Mouse (Mus musculus): ENCODE results near the gene Zhx3. TPM values are rescaled to one million over a fixed set of nuclear protein-coding genes. Genes with fewer than 3 reads are reported as not detected.

The Zhx3 gene
- polyA plus RNA-seq, 1 experiment from 2014 or later = 11.1 TPM

DNA sequence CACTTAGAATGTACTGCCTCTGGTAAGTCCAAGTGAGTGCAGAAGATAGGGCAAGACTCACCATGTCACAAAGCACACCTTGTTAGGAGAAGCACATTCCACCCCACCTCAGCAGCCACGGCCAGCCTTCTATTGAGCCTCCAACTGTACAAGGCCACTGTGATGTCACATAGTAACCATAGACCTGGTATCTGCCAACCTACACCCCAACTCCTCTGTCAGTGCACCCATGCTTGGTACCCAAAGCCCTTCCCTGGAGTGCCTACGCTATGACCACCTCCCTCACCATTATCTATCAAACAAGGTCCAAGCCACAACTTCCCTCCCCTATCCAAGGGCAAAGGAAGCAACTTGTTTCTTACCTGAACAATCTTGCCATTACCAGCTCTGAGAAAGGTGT, 103.8 kb downstream of the Zhx3 start:
- Histone ChIP-seq H3K27ac (replicated peaks; ENCODE audit: low read depth, low read length) (no peak overlapping the region), H3K27me3 (replicated peaks; ENCODE audit: control insufficient read depth, insufficient read depth, low read length) (no peaks in the 10 kb centered on the region), H3K4me1 (ENCODE audit: control insufficient read depth, insufficient read depth, low read length) (no peaks in the 10 kb centered on the region), H3K9ac (ENCODE audit: low read depth, low read length) (no peak overlapping the region), H3K4me2 (ENCODE audit: low read depth, low read length) (no peak overlapping the region), H3K4me3 (ENCODE audit: low read depth, low read length) (no peak overlapping the region), H3K9me3 (ENCODE audit: control insufficient read depth, low read length) (no peaks in the 10 kb centered on the region), H3K36me3 (ENCODE audit: control insufficient read depth, insufficient read depth, low read length) (peaks cover 45% of the 10 kb centered on the region; the same call in 1 of the 2 replicates)
- ATAC-seq (ENCODE audit: low read depth) (no peak), DNase-seq (ENCODE audit: low spot score) (no peak)
- WGBS = 92% methylated on average over 2 of the region's 2 CpGs

DNA sequence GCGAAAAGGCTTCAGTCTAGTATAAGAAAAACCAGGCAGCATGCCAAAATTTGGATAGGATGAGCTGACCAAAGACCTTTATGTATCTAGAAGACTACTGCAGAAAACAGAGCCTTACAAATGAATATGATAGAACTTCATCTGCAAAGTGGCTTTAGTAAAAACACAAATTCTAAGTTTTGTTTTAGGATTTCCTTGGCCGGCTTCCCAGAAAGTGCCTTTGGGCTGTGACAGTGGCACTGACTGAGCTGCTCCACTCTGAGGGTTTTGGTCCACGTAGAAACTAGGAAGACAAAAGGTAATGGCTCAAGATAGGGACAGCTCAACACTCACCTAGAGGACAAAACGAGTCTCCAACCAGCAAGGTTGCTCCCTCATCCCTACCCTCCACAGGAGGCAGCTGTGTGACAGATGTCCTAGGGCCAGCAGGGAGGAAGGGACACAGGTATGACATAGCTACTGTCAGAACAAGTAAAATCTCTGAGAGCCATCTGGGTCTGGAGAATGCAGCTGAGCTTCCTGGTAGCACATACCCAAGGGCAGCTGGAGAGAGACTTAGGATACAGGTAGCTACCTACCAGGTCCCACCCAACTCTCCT, 104.6 kb downstream of the Zhx3 start:
- Histone ChIP-seq H3K9me3 (ENCODE audit: control insufficient read depth, low read length) (no peaks in the 10 kb centered on the region), H3K36me3 (ENCODE audit: control insufficient read depth, insufficient read depth, low read length) (peaks cover 53% of the 10 kb centered on the region), H3K27me3 (replicated peaks; ENCODE audit: control insufficient read depth, insufficient read depth, low read length) (no peaks in the 10 kb centered on the region), H3K4me1 (ENCODE audit: control insufficient read depth, insufficient read depth, low read length) (no peaks in the 10 kb centered on the region), H3K27ac (replicated peaks; ENCODE audit: low read depth, low read length) (no peak overlapping the region), H3K9ac (ENCODE audit: low read depth, low read length) (no peak overlapping the region), H3K4me3 (ENCODE audit: low read depth, low read length) (no peak overlapping the region), H3K4me2 (ENCODE audit: low read depth, low read length) (no peak overlapping the region)
- 78% methylated on average over 4 of the region's 4 CpGs for WGBS
- ATAC-seq (ENCODE audit: low read depth) = no peak
- no peak for DNase-seq (ENCODE audit: low spot score)

DNA sequence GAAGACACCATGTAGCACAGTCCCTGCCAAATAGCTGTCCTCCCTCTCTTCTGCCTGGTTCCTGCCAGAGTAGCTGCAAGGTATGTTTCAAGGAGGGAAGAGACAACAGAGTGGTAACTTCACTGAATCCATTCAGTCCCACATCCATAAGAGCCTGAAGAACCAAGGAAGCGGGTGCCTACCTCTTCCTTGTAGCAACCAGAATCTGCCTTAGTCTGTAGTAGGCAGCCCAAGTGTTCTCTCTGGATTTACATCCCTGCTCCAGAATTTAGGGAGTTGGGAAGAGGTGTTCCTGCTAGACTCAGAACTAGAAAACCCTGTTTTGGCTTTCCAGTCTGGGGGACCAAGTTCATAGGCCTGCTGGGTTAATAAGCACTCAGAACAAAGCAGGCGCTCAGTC, 105.6 kb downstream of the Zhx3 start:
- H3K4me2 ChIP-seq (ENCODE audit: low read depth, low read length) = no peak overlapping the region
- WGBS = 89% methylated on average over 2 of the region's 2 CpGs
- DNase-seq (ENCODE audit: low spot score) (no peak), ATAC-seq (ENCODE audit: low read depth) (no peak)
- H3K9ac ChIP-seq (ENCODE audit: low read depth, low read length) = no peak overlapping the region
- no peaks in the 10 kb centered on the region for H3K9me3 ChIP-seq (ENCODE audit: control insufficient read depth, low read length)
- no peak overlapping the region for H3K4me3 ChIP-seq (ENCODE audit: low read depth, low read length)
- no peaks in the 10 kb centered on the region for H3K4me1 ChIP-seq (ENCODE audit: control insufficient read depth, insufficient read depth, low read length)
- no peaks in the 10 kb centered on the region for H3K27me3 ChIP-seq (replicated peaks; ENCODE audit: control insufficient read depth, insufficient read depth, low read length)
- no peak overlapping the region for H3K27ac ChIP-seq (replicated peaks; ENCODE audit: low read depth, low read length)
- peaks cover 63% of the 10 kb centered on the region for H3K36me3 ChIP-seq (ENCODE audit: control insufficient read depth, insufficient read depth, low read length)

DNA sequence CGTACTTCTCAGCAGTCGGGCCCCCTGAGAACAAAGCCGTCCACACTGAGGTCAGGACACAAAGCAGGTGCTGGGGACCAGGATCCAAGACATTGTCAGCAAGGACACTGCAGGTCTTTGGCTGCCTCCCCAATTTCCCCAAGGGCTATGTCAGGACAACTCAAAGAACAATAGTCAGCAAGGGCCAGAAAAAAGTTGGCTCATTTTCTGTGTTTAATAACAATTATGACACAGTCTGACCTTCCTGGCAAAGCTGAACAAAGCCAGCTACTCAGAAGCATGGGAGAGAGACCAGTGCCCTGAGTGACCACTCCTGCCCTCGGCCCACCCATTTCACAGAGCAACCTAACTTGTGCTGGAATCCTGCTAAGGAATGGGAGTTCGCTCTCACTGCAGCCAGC, 106.4 kb downstream of the Zhx3 start:
- WGBS = 73% methylated on average over 5 of the region's 5 CpGs
- no peak overlapping the region for H3K27ac ChIP-seq (replicated peaks; ENCODE audit: low read depth, low read length)
- no peak overlapping the region for H3K4me3 ChIP-seq (ENCODE audit: low read depth, low read length)
- 0 out of 2 replicates have a peak, but pooled peaks have one; percentile 27 for ATAC-seq (ENCODE audit: low read depth)
- no peak overlapping the region for H3K9ac ChIP-seq (ENCODE audit: low read depth, low read length)
- peaks cover 70% of the 10 kb centered on the region for H3K36me3 ChIP-seq (ENCODE audit: control insufficient read depth, insufficient read depth, low read length)
- no peaks in the 10 kb centered on the region for H3K27me3 ChIP-seq (replicated peaks; ENCODE audit: control insufficient read depth, insufficient read depth, low read length)
- H3K4me2 ChIP-seq (ENCODE audit: low read depth, low read length) = no peak overlapping the region
- DNase-seq (ENCODE audit: low spot score) = no peak
- no peaks in the 10 kb centered on the region for H3K4me1 ChIP-seq (ENCODE audit: control insufficient read depth, insufficient read depth, low read length)
- H3K9me3 ChIP-seq (ENCODE audit: control insufficient read depth, low read length) = no peaks in the 10 kb centered on the region

DNA sequence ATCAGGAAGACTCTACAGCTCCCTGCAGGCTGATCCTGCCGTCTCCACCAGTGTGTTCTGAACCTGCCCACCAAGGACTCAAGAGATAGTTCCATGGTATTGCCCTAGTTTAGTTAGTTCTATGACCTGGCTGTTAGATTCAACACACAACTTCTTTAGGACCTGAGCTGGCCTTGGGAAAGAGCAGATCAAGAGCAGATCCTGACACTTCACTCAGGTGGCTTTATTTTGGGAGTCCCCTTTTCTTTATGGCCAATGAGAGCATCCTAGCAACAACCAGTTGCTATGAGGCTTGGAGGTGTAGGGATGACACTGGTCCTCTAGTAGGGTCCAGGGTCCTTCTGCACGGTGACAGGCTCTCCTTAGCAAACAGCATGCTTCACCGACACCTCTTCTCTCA, 107.7 kb downstream of the Zhx3 start:
- H3K27ac ChIP-seq (replicated peaks; ENCODE audit: low read depth, low read length) = no peak overlapping the region
- H3K27me3 ChIP-seq (replicated peaks; ENCODE audit: control insufficient read depth, insufficient read depth, low read length) = no peaks in the 10 kb centered on the region
- no peaks in the 10 kb centered on the region for H3K9me3 ChIP-seq (ENCODE audit: control insufficient read depth, low read length)
- 80% methylated on average over 3 of the region's 3 CpGs for WGBS
- no peaks in the 10 kb centered on the region for H3K4me1 ChIP-seq (ENCODE audit: control insufficient read depth, insufficient read depth, low read length)
- ATAC-seq (ENCODE audit: low read depth) = no peak
- no peak overlapping the region for H3K4me3 ChIP-seq (ENCODE audit: low read depth, low read length)
- peaks cover 76% of the 10 kb centered on the region for H3K36me3 ChIP-seq (ENCODE audit: control insufficient read depth, insufficient read depth, low read length)
- H3K9ac ChIP-seq (ENCODE audit: low read depth, low read length) = no peak overlapping the region
- no peak for DNase-seq (ENCODE audit: low spot score)
- H3K4me2 ChIP-seq (ENCODE audit: low read depth, low read length) = no peak overlapping the region

DNA sequence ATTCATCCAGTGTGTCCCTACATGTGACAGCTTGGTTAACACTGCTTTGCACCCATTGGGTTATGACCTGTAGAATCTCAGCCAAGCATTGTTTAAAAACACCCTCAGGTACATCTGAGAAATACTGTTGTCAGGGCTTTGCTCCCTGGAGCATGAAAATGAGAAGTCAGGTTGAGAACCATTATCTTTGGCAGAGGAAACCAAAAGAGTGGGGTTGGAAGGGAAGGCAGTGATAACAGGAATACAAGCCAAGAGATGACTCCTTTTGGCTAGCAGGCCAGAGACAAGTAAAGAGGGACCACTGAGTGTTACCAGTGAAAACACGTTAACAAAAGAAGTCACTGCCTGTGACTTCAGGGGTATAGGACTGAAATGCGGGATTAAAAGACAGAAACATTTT, 108.4 kb downstream of the Zhx3 start:
- Histone ChIP-seq H3K27me3 (replicated peaks; ENCODE audit: control insufficient read depth, insufficient read depth, low read length) (no peaks in the 10 kb centered on the region), H3K9me3 (ENCODE audit: control insufficient read depth, low read length) (no peaks in the 10 kb centered on the region), H3K4me1 (ENCODE audit: control insufficient read depth, insufficient read depth, low read length) (no peaks in the 10 kb centered on the region), H3K9ac (ENCODE audit: low read depth, low read length) (no peak overlapping the region), H3K27ac (replicated peaks; ENCODE audit: low read depth, low read length) (no peak overlapping the region), H3K4me3 (ENCODE audit: low read depth, low read length) (no peak overlapping the region), H3K36me3 (ENCODE audit: control insufficient read depth, insufficient read depth, low read length) (peaks cover 83% of the 10 kb centered on the region), H3K4me2 (ENCODE audit: low read depth, low read length) (no peak overlapping the region)
- WGBS = 79% methylated on average over 2 of the region's 2 CpGs
- DNase-seq (ENCODE audit: low spot score) = no peak
- no peak for ATAC-seq (ENCODE audit: low read depth)

DNA sequence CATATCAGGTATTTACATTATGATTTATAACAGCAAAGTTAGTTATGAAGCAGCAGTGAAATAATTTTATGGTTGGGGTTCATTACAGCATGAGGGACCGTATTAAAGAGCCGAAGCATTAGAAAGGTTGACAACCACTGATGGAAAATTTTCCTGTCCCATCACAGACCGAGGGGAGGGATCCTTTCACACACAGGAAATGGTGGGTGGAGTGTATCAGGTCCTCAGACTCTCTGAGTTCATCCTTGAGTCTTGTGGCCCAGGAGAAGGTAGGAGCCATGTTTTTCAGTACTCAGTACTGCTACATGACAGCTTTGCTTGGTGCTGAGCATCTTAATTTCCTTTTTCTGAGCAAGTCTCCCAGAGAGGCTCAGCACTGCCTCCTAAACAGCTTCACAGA, 109.0 kb downstream of the Zhx3 start:
- Histone ChIP-seq H3K4me2 (ENCODE audit: low read depth, low read length) (no peak overlapping the region), H3K9me3 (ENCODE audit: control insufficient read depth, low read length) (no peaks in the 10 kb centered on the region), H3K9ac (ENCODE audit: low read depth, low read length) (no peak overlapping the region), H3K27ac (replicated peaks; ENCODE audit: low read depth, low read length) (no peak overlapping the region), H3K4me3 (ENCODE audit: low read depth, low read length) (no peak overlapping the region), H3K4me1 (ENCODE audit: control insufficient read depth, insufficient read depth, low read length) (no peaks in the 10 kb centered on the region), H3K27me3 (replicated peaks; ENCODE audit: control insufficient read depth, insufficient read depth, low read length) (no peaks in the 10 kb centered on the region), H3K36me3 (ENCODE audit: control insufficient read depth, insufficient read depth, low read length) (peaks cover 86% of the 10 kb centered on the region)
- WGBS = 74% methylated on average over 3 of the region's 3 CpGs
- DNase-seq (ENCODE audit: low spot score) (no peak), ATAC-seq (ENCODE audit: low read depth) (no peak)

DNA sequence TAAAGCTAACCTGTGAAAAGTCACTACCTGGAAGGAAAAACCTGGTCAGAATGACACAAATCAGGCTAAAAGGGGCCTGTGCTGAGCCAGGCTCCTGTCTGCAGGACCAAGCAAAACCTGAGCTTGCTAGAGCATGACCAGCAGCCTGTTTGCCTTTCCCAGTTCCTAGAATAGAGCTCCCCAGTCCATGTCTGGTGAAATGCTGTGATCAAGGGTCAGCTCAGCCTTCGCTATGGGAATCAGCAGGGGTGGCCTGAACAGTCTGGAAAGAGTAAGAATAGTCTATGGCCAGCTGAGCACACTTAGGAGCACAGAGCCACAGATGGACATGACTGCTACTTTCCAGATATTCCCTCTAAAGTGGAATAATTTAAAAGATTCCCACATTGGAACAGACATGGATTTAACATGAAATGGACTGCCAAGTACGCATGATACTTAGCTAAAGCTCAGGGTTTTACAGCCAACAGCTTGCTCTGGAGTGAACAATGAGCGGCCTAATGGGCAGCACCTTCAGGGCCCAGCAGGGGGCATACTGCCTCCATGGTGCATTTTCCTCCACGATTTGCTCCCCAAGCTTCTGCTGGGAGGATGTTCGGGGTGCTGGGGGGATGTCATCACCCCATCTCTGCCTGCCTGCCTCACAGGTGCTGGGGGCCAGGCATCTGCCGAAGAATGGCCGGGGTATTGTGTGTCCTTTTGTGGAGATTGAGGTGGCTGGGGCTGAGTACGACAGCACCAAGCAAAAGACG, 112.2 kb downstream of the Zhx3 start:
- ATAC-seq (ENCODE audit: low read depth) (no peak), DNase-seq (ENCODE audit: low spot score) (no peak)
- H3K36me3 ChIP-seq (ENCODE audit: control insufficient read depth, insufficient read depth, low read length) = peaks cover 96% of the 10 kb centered on the region
- H3K9me3 ChIP-seq (ENCODE audit: control insufficient read depth, low read length) = no peaks in the 10 kb centered on the region
- H3K4me3 ChIP-seq (ENCODE audit: low read depth, low read length) = no peak overlapping the region
- no peak overlapping the region for H3K4me2 ChIP-seq (ENCODE audit: low read depth, low read length)
- no peak overlapping the region for H3K9ac ChIP-seq (ENCODE audit: low read depth, low read length)
- no peaks in the 10 kb centered on the region for H3K4me1 ChIP-seq (ENCODE audit: control insufficient read depth, insufficient read depth, low read length)
- no peaks in the 10 kb centered on the region for H3K27me3 ChIP-seq (replicated peaks; ENCODE audit: control insufficient read depth, insufficient read depth, low read length)
- 92% methylated on average over 9 of the region's 9 CpGs for WGBS
- no peak overlapping the region for H3K27ac ChIP-seq (replicated peaks; ENCODE audit: low read depth, low read length)
